Mouse (Mus musculus) liver, adult 2 months (tissue): ENCODE measurements around the gene Abhd15. TPM values are rescaled to one million over a fixed set of nuclear protein-coding genes. Genes with fewer than 3 reads are reported as not detected.

Experiments used
- DNase-seq: peaks from one replicate; pipeline ENCODE4 v3.0.0-alpha.2; 2011; ENCODE audit warnings: low read depth, low spot score; ENCODE audit errors: extremely low read depth
- H3K27ac ChIP-seq: fragments of 200-500 bp; replicated peaks from 2 replicates; pipeline ENCODE4 v1.5.1; 2012; ENCODE audit warnings: low read depth, mild to moderate bottlenecking, control low read depth, inconsistent platforms, low read length; ENCODE audit not compliant: insufficient read depth
- H3K27me3 ChIP-seq: fragments of 200-500 bp; 2 replicates; pipeline ENCODE4 v1.6.1; 2012; ENCODE audit warnings: mild to moderate bottlenecking, moderate library complexity, low read length, inconsistent platforms; ENCODE audit not compliant: control insufficient read depth, insufficient read depth
- H3K36me3 ChIP-seq: fragments of 200-500 bp; 2 replicates; pipeline ENCODE4 v1.6.1; 2012; ENCODE audit warnings: low read length, inconsistent platforms; ENCODE audit not compliant: control insufficient read depth, insufficient read depth
- H3K4me1 ChIP-seq: fragments of 200-500 bp; 2 replicates; pipeline ENCODE4 v1.6.1; 2011; ENCODE audit warnings: low read length; ENCODE audit not compliant: control insufficient read depth, insufficient read depth
- H3K4me3 ChIP-seq: fragments of 200-500 bp; 2 replicates; pipeline ENCODE4 v1.5.1; 2011; ENCODE audit warnings: low read depth, mild to moderate bottlenecking, control low read depth, low read length, moderate library complexity; ENCODE audit not compliant: insufficient read depth
- H3K79me2 ChIP-seq: fragments of 200-500 bp; 2 replicates; pipeline ENCODE4 v1.6.1; 2012; ENCODE audit warnings: inconsistent platforms, mild to moderate bottlenecking, low read length, moderate library complexity; ENCODE audit not compliant: control insufficient read depth, insufficient read depth
- H3K9ac ChIP-seq: fragments of 200-500 bp; 2 replicates; pipeline ENCODE4 v1.6.1; 2012; ENCODE audit warnings: low read depth, mild to moderate bottlenecking, control low read depth, inconsistent platforms, low read length
- CTCF ChIP-seq: fragments of 200-500 bp; IDR thresholded peaks from 2 replicates; pipeline ENCODE4 v1.5.1; 2011; ENCODE audit warnings: low read depth, low read length, control low read depth
- POLR2A ChIP-seq: fragments of 200-500 bp; IDR thresholded peaks from 2 replicates; pipeline ENCODE4 v1.6.1; 2011; ENCODE audit warnings: low read length, control low read depth; ENCODE audit not compliant: insufficient read depth; ENCODE audit errors: extremely low read depth
- WGBS: fragments of 180-500 bp; shearing (Covaris S2); methylation state at CpG from one replicate; pipeline ENCODE4 v1.1.7; 2018; 5-methylcytosine and 5-hydroxymethylcytosine counted together
- polyA plus RNA-seq: library from polyadenylated mRNA; depleted of rRNA; stranded (reverse); fragments of >200 nt; gene quantifications from 2 replicates; pipeline ENCODE4 v1.2.3, GENCODE M21; 2012
- total RNA-seq: library from RNA; depleted of rRNA; stranded (reverse); fragments of >200 nt; gene quantifications from 2 replicates; pipeline ENCODE4 v1.2.3, GENCODE M21; 2014

Abhd15 gene
- total and polyA plus RNA-seq, 2 experiments = 32.7 to 43.0 TPM

DNA sequence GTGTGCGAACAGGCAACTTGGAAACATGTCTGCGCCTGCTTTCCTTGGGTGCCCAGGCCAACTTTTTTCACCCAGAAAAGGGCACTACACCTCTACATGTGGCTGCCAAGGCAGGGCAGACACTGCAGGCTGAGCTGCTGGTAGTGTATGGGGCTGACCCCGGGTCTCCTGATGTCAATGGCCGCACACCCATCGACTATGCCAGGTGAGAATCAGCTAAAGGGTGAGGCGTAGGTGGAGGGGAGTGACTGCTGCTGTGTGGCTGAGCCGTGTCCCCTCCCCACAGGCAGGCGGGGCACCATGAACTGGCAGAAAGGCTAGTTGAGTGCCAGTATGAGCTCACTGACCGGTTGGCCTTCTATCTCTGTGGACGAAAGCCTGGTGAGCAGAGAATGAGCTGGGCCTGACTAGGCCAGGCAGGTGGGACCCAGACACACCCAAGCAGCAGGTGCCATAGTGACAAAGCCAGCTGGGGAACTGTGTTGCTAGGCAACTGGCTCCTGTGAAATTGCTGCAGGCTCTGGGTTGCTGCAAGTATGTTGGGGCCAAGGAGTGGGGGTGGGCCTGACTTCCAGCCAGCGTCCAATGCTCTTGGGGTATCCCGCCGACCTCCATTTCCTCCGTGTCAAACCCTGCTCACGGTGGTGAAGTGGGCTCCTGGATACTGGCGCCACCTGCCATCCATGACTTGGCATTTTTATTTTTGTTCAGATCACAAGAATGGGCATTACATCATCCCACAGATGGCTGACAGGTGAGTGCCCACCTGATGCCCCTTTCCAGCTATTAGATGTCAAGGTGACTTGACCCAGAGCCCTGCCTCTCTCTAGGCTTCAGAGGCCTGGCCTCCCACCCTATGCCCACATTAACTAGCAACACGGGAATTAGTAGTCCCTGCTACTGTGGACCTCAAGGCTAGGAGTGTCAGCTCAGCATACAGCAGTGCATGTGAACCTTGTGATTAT lies 14.3 kb upstream of the Abhd15 start:
- H3K27ac ChIP-seq = no peak overlapping the region
- H3K27me3 ChIP-seq = no peaks in the 10 kb centered on the region
- TF ChIP-seq POLR2A (no peak), CTCF (no peak)
- 87% methylated on average over 17 of the region's 17 CpGs for WGBS
- H3K4me3 ChIP-seq = no peak overlapping the region
- no peak for DNase-seq
- peaks cover 1% of the 10 kb centered on the region; the same call in 1 of the 2 replicates for H3K4me1 ChIP-seq
- H3K79me2 ChIP-seq = peaks cover 9% of the 10 kb centered on the region; the same call in 1 of the 2 replicates
- H3K9ac ChIP-seq = no peak overlapping the region
- H3K36me3 ChIP-seq = no peaks in the 10 kb centered on the region

DNA sequence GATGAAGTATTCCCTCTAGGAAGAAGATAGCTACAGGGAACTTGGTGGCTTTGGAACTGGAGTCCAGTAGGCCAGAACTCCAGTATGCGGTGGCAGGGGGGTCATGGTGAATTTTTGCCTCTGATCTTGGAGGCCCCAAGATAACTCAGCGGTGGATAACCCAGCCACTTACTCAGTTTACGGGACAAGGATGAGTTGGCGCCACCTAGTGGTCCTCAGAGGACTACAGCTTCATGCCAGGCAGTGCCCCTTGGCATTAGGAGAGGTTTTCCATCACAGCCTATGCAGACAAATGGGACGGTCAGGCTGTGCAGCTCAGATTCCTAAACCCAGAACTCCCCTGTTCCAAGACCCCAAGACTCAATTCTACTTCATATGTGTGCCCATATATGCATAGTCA lies 13.5 kb upstream of the Abhd15 start:
- Histone ChIP-seq H3K4me1 (no peaks in the 10 kb centered on the region), H3K9ac (no peak overlapping the region)

DNA sequence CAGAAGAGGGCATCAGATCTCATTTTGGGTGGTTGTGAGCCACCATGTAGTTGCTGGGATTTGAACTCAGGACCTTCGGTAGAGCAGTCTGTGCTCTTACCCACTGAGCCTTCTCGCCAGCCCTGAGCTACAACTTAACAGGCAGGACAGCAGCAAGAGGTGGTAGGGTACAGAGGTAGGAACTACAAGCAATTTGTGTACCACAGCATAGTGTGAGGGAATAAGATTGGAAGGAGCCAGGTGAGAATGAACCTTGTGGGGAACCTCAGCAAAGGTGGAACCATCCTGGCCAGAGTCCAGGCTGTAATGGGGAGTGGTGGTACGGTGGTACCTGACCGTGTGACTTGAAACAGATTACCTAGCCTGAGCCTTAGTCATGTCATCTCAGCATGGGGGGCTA lies 12.9 kb upstream of the Abhd15 start:
- H3K27ac ChIP-seq = no peak overlapping the region
- H3K9ac ChIP-seq = no peak overlapping the region
- DNase-seq = no peak
- no peaks in the 10 kb centered on the region for H3K4me1 ChIP-seq
- no peaks in the 10 kb centered on the region for H3K27me3 ChIP-seq
- H3K4me3 ChIP-seq = no peak overlapping the region
- H3K36me3 ChIP-seq = no peaks in the 10 kb centered on the region
- peaks cover 6% of the 10 kb centered on the region; the same call in 1 of the 2 replicates for H3K79me2 ChIP-seq
- TF ChIP-seq POLR2A (no peak), CTCF (no peak)
- WGBS = 91% methylated on average over 4 of the region's 4 CpGs

More for the DNA sequence above, 13.5 kb upstream of the Abhd15 start:
- Histone ChIP-seq H3K36me3 (no peaks in the 10 kb centered on the region), H3K4me3 (no peak overlapping the region), H3K79me2 (peaks cover 7% of the 10 kb centered on the region; the same call in 1 of the 2 replicates), H3K27me3 (no peaks in the 10 kb centered on the region), H3K27ac (no peak overlapping the region)
- peak; percentile 91 for TF ChIP-seq CTCF
- no peak for TF ChIP-seq POLR2A
- 22% methylated on average over 5 of the region's 5 CpGs for WGBS
- peak; percentile 63 for DNase-seq

DNA sequence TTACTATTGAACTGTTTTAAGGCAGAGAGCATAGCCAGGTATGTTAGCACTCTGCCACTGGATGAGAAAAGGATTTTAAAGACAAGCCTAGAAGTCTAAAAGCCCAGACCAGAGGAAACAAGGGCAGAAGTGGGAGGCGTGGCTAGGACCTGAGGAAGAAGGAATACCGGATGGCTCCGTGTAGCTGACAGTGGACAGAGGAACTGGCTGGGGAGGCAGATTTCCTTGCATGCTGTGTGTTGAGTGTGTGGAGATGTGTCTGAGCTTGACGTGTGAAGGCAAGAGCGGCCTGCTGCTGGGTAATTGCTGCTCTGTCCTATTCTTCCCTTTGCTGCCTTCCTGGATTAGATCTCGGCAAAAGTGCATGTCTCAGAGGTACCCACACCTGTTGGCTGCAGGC lies 12.4 kb upstream of the Abhd15 start:
- Histone ChIP-seq H3K4me3 (no peak overlapping the region), H3K36me3 (no peaks in the 10 kb centered on the region), H3K79me2 (0 out of 2 replicates have a peak, but pooled peaks cover 3% of the 10 kb centered on the region), H3K27me3 (no peaks in the 10 kb centered on the region), H3K9ac (no peak overlapping the region), H3K27ac (no peak overlapping the region), H3K4me1 (no peaks in the 10 kb centered on the region)
- 91% methylated on average over 6 of the region's 6 CpGs for WGBS
- TF ChIP-seq CTCF (no peak), POLR2A (no peak)
- DNase-seq = no peak

DNA sequence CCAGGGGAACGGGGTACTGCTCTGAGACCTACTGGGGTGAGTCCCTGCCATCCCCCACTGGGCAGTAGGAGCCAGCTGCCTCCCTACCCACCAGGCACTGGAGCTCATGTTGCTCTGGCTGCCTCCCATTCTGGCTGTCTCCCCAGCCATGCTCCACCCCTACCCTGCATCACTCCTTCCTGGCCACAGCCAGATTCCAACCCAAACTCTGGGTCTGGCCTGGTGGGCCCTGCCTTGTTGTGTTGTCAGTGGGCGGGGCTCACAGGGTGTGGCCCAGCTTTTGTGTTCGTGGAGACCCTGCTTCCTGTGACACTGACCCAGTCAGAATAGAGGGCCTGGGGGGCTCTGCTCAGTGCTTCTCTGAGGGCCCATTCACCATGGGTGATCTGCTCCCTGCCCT lies 11.4 kb upstream of the Abhd15 start:
- whole genome bisulfite sequencing = 81% methylated on average over 3 of the region's 3 CpGs
- DNase-seq = no peak
- Histone ChIP-seq H3K4me3 (no peak overlapping the region), H3K9ac (no peak overlapping the region), H3K36me3 (no peaks in the 10 kb centered on the region), H3K27ac (no peak overlapping the region), H3K79me2 (no peaks in the 10 kb centered on the region), H3K27me3 (no peaks in the 10 kb centered on the region), H3K4me1 (peaks cover 3% of the 10 kb centered on the region; the same call in 1 of the 2 replicates)
- TF ChIP-seq POLR2A (no peak), CTCF (no peak)

DNA sequence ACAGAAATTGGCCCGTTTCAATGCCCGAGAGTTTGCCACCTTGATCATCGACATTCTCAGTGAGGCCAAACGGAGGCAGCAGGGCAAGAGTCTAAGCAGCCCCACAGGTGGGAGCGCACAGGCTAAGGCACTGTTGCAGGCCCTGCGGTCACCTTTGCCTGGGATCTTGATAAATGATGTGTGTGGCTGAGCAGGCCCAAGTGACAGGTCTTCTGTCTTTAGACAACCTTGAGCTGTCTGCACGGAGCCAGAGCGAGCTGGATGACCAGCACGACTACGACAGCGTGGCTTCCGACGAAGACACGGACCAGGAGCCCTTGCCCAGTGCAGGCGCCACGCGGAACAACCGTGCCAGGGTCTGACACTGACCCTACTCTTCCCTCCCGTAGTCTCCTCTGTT lies 10.5 kb upstream of the Abhd15 start:
- DNase-seq = no peak
- Histone ChIP-seq H3K4me1 (peaks cover 3% of the 10 kb centered on the region; the same call in 1 of the 2 replicates), H3K9ac (no peak overlapping the region), H3K27me3 (no peaks in the 10 kb centered on the region), H3K79me2 (no peaks in the 10 kb centered on the region), H3K27ac (no peak overlapping the region), H3K36me3 (no peaks in the 10 kb centered on the region), H3K4me3 (no peak overlapping the region)
- TF ChIP-seq CTCF (no peak), POLR2A (no peak)
- WGBS = 95% methylated on average over 19 of the region's 19 CpGs
